Mouse (Mus musculus) ovary, postnatal 36 days (tissue): ENCODE measurements around the gene Cdh13.

Experiments used
- DNase-seq: peaks from one replicate; pipeline ENCODE4 v3.0.0; 2022; ENCODE audit warnings: low spot score, mixed read lengths

Cdh13 gene

GRCm38 (mm10) chr8:118283600-118284111 lies at the start of gene Cdh13:
Cdh13 (plus strand) TSS chr8:118283733.
- DNase-seq, result peak; percentile 15

GRCm38 (mm10) chr8:118235626-118236025 lies 47.9 kb upstream of the Cdh13 start:
- DNase-seq, result no peak

GRCm38 (mm10) chr8:118237150-118237620 lies 46.3 kb upstream of the Cdh13 start:
- peak; percentile 8 for DNase-seq

- DNase-seq, result no peak
Observed at GRCm38 (mm10) chr8:118238156-118238555, 45.4 kb upstream of the Cdh13 start.

GRCm38 (mm10) chr8:118239186-118239585 lies 44.3 kb upstream of the Cdh13 start:
- DNase-seq, result no peak

- DNase-seq, result no peak
Observed at GRCm38 (mm10) chr8:118249319-118249718, 34.2 kb upstream of the Cdh13 start.

GRCm38 (mm10) chr8:118249923-118250322 lies 33.6 kb upstream of the Cdh13 start:
- no peak for DNase-seq

- no peak for DNase-seq
Observed at GRCm38 (mm10) chr8:118263117-118263516, 20.4 kb upstream of the Cdh13 start.

- no peak for DNase-seq
Observed at GRCm38 (mm10) chr8:118270751-118271402, 12.7 kb upstream of the Cdh13 start.

GRCm38 (mm10) chr8:118272493-118272892 lies 11.0 kb upstream of the Cdh13 start:
- DNase-seq, result no peak

- no peak for DNase-seq
Observed at GRCm38 (mm10) chr8:118274243-118274642, 9.3 kb upstream of the Cdh13 start.

GRCm38 (mm10) chr8:118274688-118275087 lies 8.8 kb upstream of the Cdh13 start:
- peak; percentile 63 for DNase-seq

- DNase-seq, result peak; percentile 30
Observed at GRCm38 (mm10) chr8:118284112-118285029, 838 bp downstream of the Cdh13 start.

- DNase-seq, result no peak
Observed at GRCm38 (mm10) chr8:118285596-118286281, 2.2 kb downstream of the Cdh13 start.

- DNase-seq, result no peak
Observed at GRCm38 (mm10) chr8:118286282-118287180, 3.0 kb downstream of the Cdh13 start.

- no peak for DNase-seq
Observed at GRCm38 (mm10) chr8:118287496-118287895, 4.0 kb downstream of the Cdh13 start.

GRCm38 (mm10) chr8:118288259-118288952 lies 4.9 kb downstream of the Cdh13 start:
- DNase-seq, result no peak

- DNase-seq, result no peak
Observed at GRCm38 (mm10) chr8:118289091-118289490, 5.6 kb downstream of the Cdh13 start.

GRCm38 (mm10) chr8:118289525-118289924 lies 6.0 kb downstream of the Cdh13 start:
- DNase-seq, result no peak

- DNase-seq, result no peak
Observed at GRCm38 (mm10) chr8:118290266-118290665, 6.7 kb downstream of the Cdh13 start.

- DNase-seq, result no peak
Observed at GRCm38 (mm10) chr8:118296477-118296876, 12.9 kb downstream of the Cdh13 start.
